Mouse (Mus musculus): Measurements from ENCODE around the gene Vmn2r103.

Gene Vmn2r103

DNA sequence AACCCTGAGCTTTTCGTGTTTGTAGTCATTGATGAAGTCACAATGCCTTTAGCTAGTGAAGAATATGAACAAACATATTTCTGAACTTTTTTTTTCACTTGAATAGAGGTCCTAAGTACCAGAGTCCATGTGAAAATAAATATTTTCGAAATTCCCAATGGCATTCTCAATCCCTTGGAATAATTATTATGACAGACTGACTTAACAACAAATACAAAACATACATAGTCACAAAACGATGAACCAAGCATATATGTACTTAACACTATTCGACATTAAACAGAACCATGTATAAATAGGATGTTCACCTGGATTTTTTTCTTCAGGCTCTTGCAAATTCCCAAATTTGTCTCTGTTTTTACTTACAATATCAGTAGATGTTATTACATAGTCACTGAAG lies at the start of gene Vmn2r103:
Vmn2r103 (plus strand) TSS at position 301 of the 400 bp plus-strand sequence.
- DNase-seq (ENCODE audit: low spot score) = no peak

DNA sequence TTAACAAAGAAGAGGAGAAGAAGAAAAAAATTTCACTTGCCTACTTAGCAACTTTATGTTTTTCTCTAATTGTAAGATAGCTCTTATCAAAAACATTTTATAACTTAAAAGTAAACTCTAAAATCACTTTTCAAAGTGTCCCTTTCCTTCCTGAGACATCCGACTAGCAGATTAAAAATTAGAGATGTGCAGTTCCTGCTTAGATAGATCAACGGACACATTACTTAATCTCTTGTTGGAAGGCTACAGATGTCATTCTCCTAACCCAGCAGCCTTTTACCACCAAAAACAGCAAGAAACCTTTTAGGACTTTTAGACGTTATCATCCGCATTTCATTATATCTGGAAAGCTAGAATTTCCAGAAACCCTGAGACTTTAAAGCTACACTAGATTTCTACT lies 5.8 kb downstream of the Vmn2r103 start:
- no peak for DNase-seq (ENCODE audit: low spot score)

DNA sequence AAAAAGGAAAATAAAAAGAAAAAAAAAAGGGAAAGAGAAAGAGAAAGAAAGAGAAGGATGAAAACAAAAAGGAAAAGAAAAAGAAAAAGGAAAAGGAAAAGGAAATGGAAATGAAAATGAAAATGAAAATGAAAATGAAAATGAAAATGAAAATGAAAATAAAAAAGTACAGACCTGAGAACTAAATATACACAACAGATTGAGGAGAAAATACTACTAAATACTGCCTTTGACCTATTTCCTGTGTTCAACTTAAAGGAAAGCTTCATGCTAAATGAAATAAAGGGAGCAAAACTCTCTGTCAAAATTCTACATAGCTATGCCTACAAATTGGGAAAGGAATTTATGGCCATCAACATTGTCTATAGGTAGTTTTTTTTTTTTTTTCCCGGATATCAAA lies 16.1 kb downstream of the Vmn2r103 start:
- DNase-seq (ENCODE audit: low spot score) = no peak
